Mouse (Mus musculus) kidney, adult 9 months (tissue): Measurements from ENCODE around the gene Agfg2.

Experiments
- DNase-seq: peaks from one replicate; pipeline ENCODE4 v3.0.0; 2022

Agfg2 gene

DNA sequence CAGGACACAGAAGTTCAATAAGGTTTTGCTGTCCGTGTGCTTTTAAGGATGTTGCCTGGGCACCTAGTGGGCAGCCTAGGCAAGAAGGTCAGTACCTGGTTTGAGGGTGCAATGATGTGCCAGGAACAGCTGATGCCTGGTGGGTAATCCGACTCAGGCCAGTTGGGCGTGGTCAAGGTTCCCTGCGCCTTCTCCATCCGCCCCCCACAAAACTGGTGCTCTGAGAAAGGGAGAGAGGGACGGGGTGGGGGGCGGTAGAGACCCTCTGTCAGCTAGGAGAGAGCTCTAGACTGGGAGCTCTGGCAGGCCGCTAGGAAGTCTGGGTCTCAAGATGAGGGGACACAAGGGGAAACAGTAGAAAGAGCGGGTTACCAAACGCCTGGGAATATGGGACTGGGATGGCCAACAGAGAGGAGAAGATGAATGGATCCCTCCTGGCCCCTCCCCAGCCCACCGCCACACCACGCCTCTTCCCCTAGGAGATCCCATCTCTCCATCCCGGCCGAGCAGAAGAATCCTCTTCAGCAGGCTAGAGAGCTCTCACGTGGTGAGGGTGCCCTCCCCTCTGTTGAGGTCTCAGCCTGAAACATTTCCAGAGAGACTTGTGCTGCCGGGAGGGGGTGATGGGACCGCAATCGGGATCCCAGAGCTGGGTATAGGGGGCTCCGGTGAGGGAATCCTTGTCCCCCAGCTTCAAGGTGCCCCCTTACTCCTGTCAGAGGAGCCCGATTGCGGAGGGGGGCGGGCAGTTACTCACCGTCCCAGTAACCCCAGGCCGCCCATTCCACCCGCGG is 76.5 kb downstream of the Agfg2 start:
- DNase-seq, result no peak

DNA sequence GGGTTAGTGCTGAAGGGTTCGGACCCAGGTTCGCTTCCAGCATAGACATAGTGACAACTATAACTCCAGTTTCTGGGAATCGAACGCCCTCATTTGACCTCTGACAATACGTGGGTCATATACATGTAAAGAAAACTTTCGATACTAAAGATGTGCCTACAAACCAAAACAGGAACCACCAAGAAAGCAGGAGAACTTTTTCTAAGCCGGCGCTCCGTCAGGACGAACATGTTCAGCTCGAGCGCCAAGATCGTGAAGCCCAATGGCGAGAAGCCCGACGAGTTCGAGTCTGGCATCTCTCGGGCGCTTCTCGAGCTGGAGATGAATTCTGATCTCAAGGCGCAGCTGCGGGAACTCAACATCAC is 83.2 kb downstream of the Agfg2 start:
- DNase-seq, result peak; percentile 33

DNA sequence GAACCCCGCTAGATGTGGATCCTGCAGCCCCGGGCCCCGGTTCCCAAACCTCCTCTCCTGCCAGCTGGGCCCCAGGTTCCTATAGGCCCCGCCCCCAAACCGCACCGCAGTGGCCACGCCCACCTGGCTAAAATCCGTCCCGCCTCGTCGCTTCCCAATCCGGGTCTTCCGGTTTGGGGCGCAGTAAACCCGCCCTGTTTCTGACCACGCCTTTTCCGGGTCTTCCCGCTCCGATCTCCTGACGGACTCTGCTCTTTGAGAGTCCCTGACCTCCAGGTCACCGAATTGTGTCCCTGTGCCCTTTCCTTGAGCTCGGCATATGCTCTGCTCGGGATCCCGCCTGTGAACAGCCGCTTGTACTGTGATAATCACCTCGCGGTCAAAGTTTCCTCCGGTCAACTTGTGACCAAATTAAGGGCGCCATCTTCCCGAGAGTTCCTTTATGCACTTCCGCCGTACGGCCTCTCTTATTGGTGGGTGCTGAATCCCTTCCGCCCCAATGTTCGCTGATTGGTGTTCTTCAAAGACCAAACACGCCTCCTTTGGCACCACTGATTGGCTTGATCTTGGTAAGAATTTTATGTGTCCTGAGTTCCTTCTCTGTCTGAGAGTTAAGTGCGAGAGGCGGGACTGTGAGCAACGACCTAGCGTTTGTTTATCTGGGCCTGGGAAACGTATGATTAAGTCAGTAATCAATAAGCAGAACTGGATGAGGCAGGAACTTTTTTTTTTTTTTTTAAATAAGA is 83.7 kb downstream of the Agfg2 start, which contains the start of gene Mospd3:
Mospd3 (minus strand) TSS at position 440 of the 746 bp plus-strand sequence.
- DNase-seq, result peak; percentile 99
